Mouse (Mus musculus) neural tube, embryonic 11.5 days (tissue): Measurements from ENCODE around the gene Rapgef5. TPM values are rescaled to one million over a fixed set of nuclear protein-coding genes. Genes with fewer than 3 reads are reported as not detected.

Source experiments
- ATAC-seq: fragments of 200-750 bp; cut with Nextera tagmentation; 2 replicates; pipeline ENCODE4 v1.8.0; 2017; ENCODE audit warnings: moderate number of reproducible peaks, mild to moderate bottlenecking, moderate TSS enrichment, moderate library complexity; ENCODE audit not compliant: insufficient read depth, low FRiP score, low TSS enrichment
- DNase-seq: peaks from one replicate; pipeline ENCODE4 v3.0.0-alpha.2; 2015; ENCODE audit warnings: low spot score
- H3K27ac ChIP-seq: fragments of 300-500 bp; sonication (generic); 2 replicates; pipeline ENCODE4 v1.5.1; 2014; ENCODE audit warnings: low read depth, mild to moderate bottlenecking, low read length
- H3K27me3 ChIP-seq: fragments of 300-500 bp; sonication (generic); 2 replicates; pipeline ENCODE4 v1.6.1; 2014; ENCODE audit warnings: mild to moderate bottlenecking, low read length, mixed read lengths; ENCODE audit not compliant: control insufficient read depth, insufficient read depth
- H3K36me3 ChIP-seq: fragments of 300-500 bp; sonication (generic); 2 replicates; pipeline ENCODE4 v1.6.1; 2014; ENCODE audit warnings: mild to moderate bottlenecking, low read length, moderate library complexity, mixed read lengths; ENCODE audit not compliant: control insufficient read depth, insufficient read depth
- H3K4me1 ChIP-seq: fragments of 300-500 bp; sonication (generic); 2 replicates; pipeline ENCODE4 v1.6.1; 2014; ENCODE audit warnings: low read length, mixed read lengths; ENCODE audit not compliant: control insufficient read depth, insufficient read depth
- H3K4me2 ChIP-seq: fragments of 300-500 bp; sonication (generic); 2 replicates; pipeline ENCODE4 v1.6.1; 2014; ENCODE audit warnings: low read depth, mild to moderate bottlenecking, moderate library complexity
- H3K4me3 ChIP-seq: fragments of 300-500 bp; sonication (generic); 2 replicates; pipeline ENCODE4 v1.5.1; 2014; ENCODE audit warnings: low read depth, low read length
- H3K9ac ChIP-seq: fragments of 300-500 bp; sonication (generic); 2 replicates; pipeline ENCODE4 v1.6.1; 2014; ENCODE audit warnings: mild to moderate bottlenecking, low read length
- H3K9me3 ChIP-seq: fragments of 300-500 bp; sonication (generic); 2 replicates; pipeline ENCODE4 v1.6.1; 2016; ENCODE audit warnings: low read length; ENCODE audit not compliant: control insufficient read depth
- WGBS: fragments of 180-500 bp; shearing (Covaris S2); extraction: QIAGEN DNeasy Blood & Tissue Kit; methylation state at CpG from one replicate; pipeline ENCODE4 v1.1.7; 2014; 5-methylcytosine and 5-hydroxymethylcytosine counted together
- polyA plus RNA-seq: library from polyadenylated mRNA; unstranded; fragments of >200 nt; fragmentation: Nextera tagmentation; extraction: Ambion mirVana; gene quantifications from 2 replicates; pipeline ENCODE4 v1.2.1, GENCODE M21; 2014

Rapgef5 gene
- polyA plus RNA-seq, 1 experiment from 2014 or later = 16.6 TPM

GRCm38 (mm10) chr12:117678916-117679315 is 162.6 kb downstream of the Rapgef5 start:
- DNase-seq = no peak
- Histone ChIP-seq H3K9me3 (no peaks in the 10 kb centered on the region), H3K36me3 (no peaks in the 10 kb centered on the region), H3K27ac (no peak overlapping the region), H3K27me3 (no peaks in the 10 kb centered on the region), H3K4me1 (no peaks in the 10 kb centered on the region), H3K4me2 (no peak overlapping the region), H3K9ac (no peak overlapping the region), H3K4me3 (no peak overlapping the region)
- 69% methylated on average over 3 of the region's 3 CpGs for WGBS
- no peak for ATAC-seq

DNA sequence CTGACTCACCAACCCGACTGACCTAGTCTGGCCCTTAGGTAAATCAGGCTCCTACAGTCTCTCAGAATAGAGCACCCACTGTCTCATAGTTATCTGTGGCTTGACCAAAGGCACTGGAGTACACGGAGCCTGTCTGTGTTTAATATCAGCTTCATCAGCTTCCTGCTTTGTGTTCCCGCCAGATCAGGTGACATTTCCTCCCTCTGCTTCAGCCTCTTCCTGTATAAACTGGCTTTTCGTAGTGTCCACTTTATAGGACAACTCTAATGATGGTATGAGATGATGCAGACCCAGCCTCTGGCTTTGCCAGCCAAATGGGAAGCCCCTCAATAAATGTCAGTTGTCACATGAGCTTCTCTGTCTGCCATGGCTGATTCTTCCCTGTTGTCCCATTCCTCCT is 163.5 kb downstream of the Rapgef5 start:
- Histone ChIP-seq H3K4me3 (no peak overlapping the region), H3K36me3 (no peaks in the 10 kb centered on the region), H3K4me1 (peaks cover 4% of the 10 kb centered on the region; the same call in 1 of the 2 replicates), H3K27ac (no peak overlapping the region), H3K27me3 (no peaks in the 10 kb centered on the region), H3K4me2 (no peak overlapping the region), H3K9ac (no peak overlapping the region), H3K9me3 (no peaks in the 10 kb centered on the region)
- ATAC-seq (no peak), DNase-seq (no peak)
- WGBS = 80% methylated on average over 4 of the region's 4 CpGs

DNA sequence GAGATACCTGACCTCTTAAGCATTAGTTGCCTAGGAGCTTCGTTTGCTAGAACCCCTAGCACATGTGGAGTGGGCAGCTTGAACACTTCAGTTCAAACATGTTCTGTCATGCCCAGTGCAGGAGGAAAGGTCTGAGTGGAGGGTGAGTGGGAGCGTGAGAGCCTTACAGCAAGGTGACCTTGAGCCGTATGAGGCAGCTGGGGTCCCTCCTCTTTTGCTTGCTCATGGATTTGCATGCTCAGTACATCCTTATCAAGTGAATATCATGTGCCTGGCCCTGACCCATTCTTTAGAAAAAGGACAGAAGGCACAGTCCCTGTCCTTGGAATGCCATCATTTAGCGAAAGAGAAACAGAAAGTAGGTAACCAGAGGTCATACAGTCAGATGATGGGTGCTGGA is 165.0 kb downstream of the Rapgef5 start:
- DNase-seq (no peak), ATAC-seq (no peak)
- Histone ChIP-seq H3K4me3 (no peak overlapping the region), H3K4me1 (peaks cover 8% of the 10 kb centered on the region; the same call in 1 of the 2 replicates), H3K4me2 (no peak overlapping the region), H3K27me3 (no peaks in the 10 kb centered on the region), H3K9me3 (no peaks in the 10 kb centered on the region), H3K9ac (no peak overlapping the region), H3K27ac (no peak overlapping the region), H3K36me3 (no peaks in the 10 kb centered on the region)
- 81% methylated on average over 4 of the region's 4 CpGs for WGBS

DNA sequence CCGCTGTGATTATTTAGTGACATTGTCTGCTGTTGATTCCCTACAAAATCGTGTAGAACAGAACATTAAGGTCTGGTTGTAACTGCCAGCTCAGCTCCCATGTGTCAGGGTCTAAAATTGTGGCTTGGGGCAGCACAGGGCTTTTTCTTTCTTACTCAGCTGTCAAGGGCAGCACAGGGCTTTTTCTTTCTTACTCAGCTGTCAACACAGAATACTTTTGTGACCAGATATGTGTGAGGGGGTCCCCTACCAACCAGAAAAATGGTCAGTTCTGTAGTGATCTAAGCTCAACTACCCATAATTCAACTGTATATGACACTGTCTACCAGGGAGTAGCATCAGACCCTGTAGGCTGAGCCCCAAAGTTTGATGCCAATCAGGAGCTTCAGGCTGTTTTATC is 167.1 kb downstream of the Rapgef5 start:
- Histone ChIP-seq H3K9ac (no peak overlapping the region), H3K4me1 (peaks cover 12% of the 10 kb centered on the region; the same call in 1 of the 2 replicates), H3K27me3 (no peaks in the 10 kb centered on the region), H3K4me2 (no peak overlapping the region), H3K36me3 (no peaks in the 10 kb centered on the region), H3K9me3 (no peaks in the 10 kb centered on the region), H3K4me3 (no peak overlapping the region), H3K27ac (no peak overlapping the region)
- ATAC-seq = no peak
- 58% methylated on average over 2 of the region's 2 CpGs for WGBS
- DNase-seq = no peak

DNA sequence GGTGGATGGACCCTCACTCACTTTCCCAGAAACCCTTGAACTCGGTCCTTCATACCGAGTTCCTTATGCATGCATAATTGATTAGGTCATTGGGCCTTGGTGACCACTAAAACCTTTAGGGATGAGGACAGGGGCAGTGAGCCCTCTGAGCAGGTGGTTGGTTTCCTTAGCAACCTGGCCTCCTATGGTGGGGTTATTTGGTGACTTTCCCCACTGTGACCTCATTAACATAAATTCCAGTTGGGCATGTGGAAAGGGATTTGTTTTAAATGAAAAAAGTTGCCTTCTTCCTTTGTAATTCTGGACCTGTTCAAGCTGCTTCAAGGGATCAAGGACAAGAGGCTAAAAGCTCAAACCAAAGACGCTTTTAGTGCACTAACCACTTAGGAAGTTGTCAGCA is 167.7 kb downstream of the Rapgef5 start:
- Histone ChIP-seq H3K9ac (no peak overlapping the region), H3K4me1 (peaks cover 12% of the 10 kb centered on the region; the same call in 1 of the 2 replicates), H3K27ac (no peak overlapping the region), H3K27me3 (no peaks in the 10 kb centered on the region), H3K4me2 (no peak overlapping the region), H3K36me3 (no peaks in the 10 kb centered on the region), H3K9me3 (no peaks in the 10 kb centered on the region), H3K4me3 (no peak overlapping the region)
- WGBS = 17% methylated on average over 3 of the region's 3 CpGs
- DNase-seq (no peak), ATAC-seq (no peak)

- ATAC-seq = no peak
- Histone ChIP-seq H3K4me2 (no peak overlapping the region), H3K9me3 (no peaks in the 10 kb centered on the region), H3K27me3 (no peaks in the 10 kb centered on the region), H3K4me1 (peaks cover 17% of the 10 kb centered on the region), H3K4me3 (no peak overlapping the region), H3K9ac (no peak overlapping the region), H3K27ac (no peak overlapping the region), H3K36me3 (no peaks in the 10 kb centered on the region)
- WGBS = 15% methylated on average over 3 of the region's 3 CpGs
- no peak for DNase-seq
Measured at GRCm38 (mm10) chr12:117684788-117685187, 168.5 kb downstream of the Rapgef5 start.

DNA sequence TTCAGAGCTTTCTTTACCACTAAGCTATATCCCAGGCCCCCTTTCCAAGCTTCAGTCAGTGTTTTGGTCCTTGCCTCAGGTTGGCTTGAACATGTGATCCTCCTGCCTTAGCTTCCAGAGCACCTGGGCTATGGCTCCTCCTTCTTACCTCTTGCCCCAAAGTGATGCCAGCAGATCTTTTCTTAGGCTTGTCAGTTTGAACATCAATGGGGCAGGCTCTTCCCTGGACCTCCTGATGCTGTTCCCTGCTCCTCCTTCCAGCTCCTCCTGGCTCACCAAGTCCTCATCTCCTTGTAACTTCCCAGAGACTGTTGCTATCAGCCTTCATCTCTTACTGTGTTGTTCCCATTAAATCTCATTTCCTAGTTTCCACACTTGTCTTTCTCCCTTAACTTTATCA is 169.1 kb downstream of the Rapgef5 start:
- Histone ChIP-seq H3K27me3 (no peaks in the 10 kb centered on the region), H3K4me1 (peaks cover 18% of the 10 kb centered on the region)
- no peak for DNase-seq

DNA sequence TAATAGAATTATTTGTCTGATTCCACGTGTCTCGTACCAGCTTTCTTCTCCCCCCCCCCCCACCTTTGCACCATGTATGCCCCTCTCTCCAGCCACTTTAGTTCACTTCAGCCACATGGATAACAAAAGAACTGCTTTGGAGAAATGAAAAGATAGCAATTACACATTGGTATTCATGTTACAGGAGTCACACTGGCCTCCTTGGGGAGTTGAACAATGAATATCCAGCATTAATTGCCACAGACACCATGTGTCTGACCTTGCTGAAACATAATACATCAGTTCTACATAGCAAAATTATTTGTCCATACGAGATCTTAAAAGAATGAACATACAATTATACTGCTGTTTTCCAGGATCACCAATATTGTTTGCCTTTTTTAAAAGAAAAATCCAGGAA is 170.5 kb downstream of the Rapgef5 start:
- no peak for ATAC-seq
- WGBS = 55% methylated on average over 3 of the region's 3 CpGs
- Histone ChIP-seq H3K9me3 (no peaks in the 10 kb centered on the region), H3K4me1 (peaks cover 18% of the 10 kb centered on the region), H3K27me3 (no peaks in the 10 kb centered on the region), H3K27ac (peak overlapping the region; percentile 44; the same call in 1 of the 2 replicates), H3K9ac (no peak overlapping the region), H3K36me3 (no peaks in the 10 kb centered on the region), H3K4me3 (no peak overlapping the region), H3K4me2 (no peak overlapping the region)
- no peak for DNase-seq

More for the DNA sequence above, 169.1 kb downstream of the Rapgef5 start:
- Histone ChIP-seq H3K27ac (no peak overlapping the region), H3K4me2 (no peak overlapping the region), H3K4me3 (no peak overlapping the region), H3K36me3 (no peaks in the 10 kb centered on the region), H3K9ac (no peak overlapping the region), H3K9me3 (no peaks in the 10 kb centered on the region)
- ATAC-seq = no peak

DNA sequence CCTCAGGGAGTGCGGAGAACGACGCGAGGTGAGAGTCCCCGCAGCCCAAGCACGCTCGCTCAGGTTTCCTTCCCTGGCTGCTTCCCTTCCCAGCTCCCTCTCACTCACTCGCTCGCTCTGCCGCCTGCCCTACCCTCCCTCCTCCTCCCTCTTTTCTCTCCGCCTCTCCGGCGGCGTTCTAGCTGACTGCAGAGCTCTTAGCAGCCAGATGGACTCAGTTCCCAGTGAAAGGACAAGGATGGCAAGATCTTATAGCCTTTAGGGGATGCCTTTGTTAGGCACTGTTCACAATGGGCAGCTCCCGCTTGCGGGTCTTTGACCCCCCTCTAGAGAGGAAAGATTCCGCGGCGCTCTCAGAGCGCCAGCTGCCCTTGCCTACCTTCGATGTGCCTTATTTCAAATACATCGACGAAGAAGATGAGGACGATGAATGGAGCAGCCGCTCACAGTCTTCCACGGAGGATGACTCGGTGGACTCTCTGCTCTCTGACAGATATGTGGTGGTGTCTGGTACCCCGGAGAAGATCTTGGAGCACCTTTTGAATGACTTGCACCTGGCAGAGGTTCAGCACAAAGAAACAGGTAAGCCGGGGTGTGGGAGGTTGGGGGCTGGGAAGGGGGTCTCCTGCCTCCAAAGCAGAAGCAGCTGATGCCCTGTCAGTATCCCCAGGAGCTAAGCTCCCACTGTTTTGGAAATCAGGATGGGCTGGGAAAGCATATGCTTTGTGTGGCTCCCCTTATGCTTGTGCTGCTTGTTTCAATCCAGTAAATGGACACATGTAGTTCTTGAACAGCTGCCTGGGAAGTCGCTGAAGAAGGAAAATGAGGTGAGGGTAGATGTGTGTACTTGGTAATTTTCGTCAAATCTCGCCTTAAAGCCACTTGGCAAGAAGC is 172.6 kb downstream of the Rapgef5 start:
- Histone ChIP-seq H3K27ac (peak overlapping the region; percentile 92), H3K9ac (peak overlapping the region; percentile 69), H3K4me3 (peak overlapping the region; percentile 36), H3K36me3 (no peaks in the 10 kb centered on the region), H3K27me3 (no peaks in the 10 kb centered on the region), H3K4me2 (peak overlapping the region; percentile 61), H3K9me3 (no peaks in the 10 kb centered on the region), H3K4me1 (peaks cover 18% of the 10 kb centered on the region)
- DNase-seq (peak; percentile 83), ATAC-seq (peak; percentile 76)
- WGBS = 5% methylated on average over 32 of the region's 32 CpGs
